ENCODE assay signal across 17 mouse cellular contexts in genomic region chr13:54153672-54154218, GRCm38 (mm10). TPM values are rescaled to one million over a fixed set of nuclear protein-coding genes. Genes with fewer than 3 reads are reported as not detected.
DNase-seq lines count a peak whose midpoint lies in the region; ATAC-seq and TF ChIP-seq lines count a peak whose summit lies in the region.
"Had no signal": no experiment of that assay in that cellular context is flagged by ENCODE, and none has a peak within 500 bp of the region (broad histone marks: within the 10 kb centered on the region; RNA-seq: fewer than 3 reads in every experiment).

No protein-coding gene starts in this region.

- H3K4me2 ChIP-seq in embryonic facial prominence, embryonic 14.5 days (ENCODE audit: low read depth, low read length) = no peak overlapping the region
- no peak overlapping the region for H3K4me2 ChIP-seq in lung, embryonic 14.5 days
- 0 out of 2 replicates have a peak overlapping the region, but pooled peaks have one; percentile 1 for H3K4me2 ChIP-seq in liver, postnatal 0 days (ENCODE audit: low read depth, low read length)
- H3K4me2 ChIP-seq: intestine, embryonic 15.5 days; limb, embryonic 12.5 days; lung, embryonic 15.5 days had no signal

- no peak; the same call in 1 of the 2 replicates for ATAC-seq in embryonic facial prominence, embryonic 14.5 days (ENCODE audit: low read depth)
- ATAC-seq in lung, embryonic 14.5 days (ENCODE audit: insufficient read depth) = no peak
- ATAC-seq in liver, postnatal 0 days = no peak
- ATAC-seq: forebrain, embryonic 16.5 days; intestine, embryonic 15.5 days had no signal

- H3K27me3 ChIP-seq in embryonic facial prominence, embryonic 14.5 days (replicated peaks; ENCODE audit: control insufficient read depth, insufficient read depth, low read length) = no peaks in the 10 kb centered on the region
- peaks cover 7% of the 10 kb centered on the region; the same call in 1 of the 2 replicates for H3K27me3 ChIP-seq in embryonic facial prominence, embryonic 10.5 days (replicated peaks; ENCODE audit: low read depth, poor library complexity, severe bottlenecking)
- H3K27me3 ChIP-seq in lung, embryonic 14.5 days (ENCODE audit: insufficient read depth, low read length) = no peaks in the 10 kb centered on the region
- H3K27me3 ChIP-seq in liver, postnatal 0 days (ENCODE audit: insufficient read depth, low read length) = no peaks in the 10 kb centered on the region
- H3K27me3 ChIP-seq: intestine, embryonic 15.5 days; lung, embryonic 15.5 days had no signal

- no peaks in the 10 kb centered on the region for H3K9me3 ChIP-seq in embryonic facial prominence, embryonic 14.5 days (ENCODE audit: control insufficient read depth, low read length)
- H3K9me3 ChIP-seq in embryonic facial prominence, embryonic 10.5 days = no peaks in the 10 kb centered on the region
- H3K9me3 ChIP-seq in lung, embryonic 14.5 days (ENCODE audit: low read depth, low read length) = no peaks in the 10 kb centered on the region
- no peaks in the 10 kb centered on the region for H3K9me3 ChIP-seq in liver, postnatal 0 days (ENCODE audit: low read length)
- H3K9me3 ChIP-seq: intestine, embryonic 15.5 days; limb, embryonic 12.5 days; lung, embryonic 15.5 days had no signal

- intact Hi-C loops in gastrocnemius, postnatal 36 days (cut with DNase I) = no loop called here

- TF ChIP-seq EP300 in liver, postnatal 0 days (IDR thresholded peaks at IDR 0.05; ENCODE audit: low read depth) = no peak

- H3K4me1 ChIP-seq in embryonic facial prominence, embryonic 14.5 days (ENCODE audit: control insufficient read depth, insufficient read depth, low read length) = no peaks in the 10 kb centered on the region
- H3K4me1 ChIP-seq in embryonic facial prominence, embryonic 10.5 days = peaks cover 11% of the 10 kb centered on the region
- no peaks in the 10 kb centered on the region for H3K4me1 ChIP-seq in lung, embryonic 14.5 days (ENCODE audit: insufficient read depth)
- H3K4me1 ChIP-seq in liver, postnatal 0 days (ENCODE audit: insufficient read depth) = no peaks in the 10 kb centered on the region
- H3K4me1 ChIP-seq: intestine, embryonic 15.5 days; lung, embryonic 15.5 days had no signal

- no peak overlapping the region for H3K4me3 ChIP-seq in embryonic facial prominence, embryonic 14.5 days (ENCODE audit: low read depth, low read length)
- no peak overlapping the region for H3K4me3 ChIP-seq in embryonic facial prominence, embryonic 10.5 days
- H3K4me3 ChIP-seq in lung, embryonic 14.5 days (ENCODE audit: low read depth, low read length) = no peak overlapping the region
- no peak overlapping the region for H3K4me3 ChIP-seq in liver, postnatal 0 days (ENCODE audit: low read depth, low read length)
- H3K4me3 ChIP-seq: intestine, embryonic 15.5 days; limb, embryonic 12.5 days; lung, embryonic 15.5 days had no signal

- peak; percentile 36 for DNase-seq in embryonic facial prominence, embryonic 14.5 days (ENCODE audit: low spot score)
- DNase-seq in embryonic facial prominence, embryonic 10.5 days (ENCODE audit: low spot score) = no peak
- peak; percentile 13 for DNase-seq in lung, embryonic 14.5 days
- no peak for DNase-seq in lung, adult 18-20 months
- DNase-seq in brain, adult 2 months (ENCODE audit: low read depth, low spot score) = peak; percentile 67
- DNase-seq in liver, postnatal 0 days = no peak
- no peak for DNase-seq in T-cell, adult 2 months (ENCODE audit: low spot score)
- no peak for DNase-seq in gastrocnemius, postnatal 36 days
- DNase-seq: cerebellum, postnatal 10 days; gastrocnemius, postnatal 14 days; kidney, postnatal 10 days; right cerebral cortex, postnatal 25 days had no signal

- no peak overlapping the region for H3K27ac ChIP-seq in embryonic facial prominence, embryonic 14.5 days (replicated peaks; ENCODE audit: low read depth, low read length)
- H3K27ac ChIP-seq in embryonic facial prominence, embryonic 10.5 days (replicated peaks) = no peak overlapping the region
- no peak overlapping the region for H3K27ac ChIP-seq in lung, embryonic 14.5 days (ENCODE audit: low read depth)
- no peak overlapping the region for H3K27ac ChIP-seq in liver, postnatal 0 days (ENCODE audit: low read depth)
- H3K27ac ChIP-seq: intestine, embryonic 15.5 days; limb, embryonic 12.5 days; lung, embryonic 15.5 days had no signal

- no peak overlapping the region for H3K9ac ChIP-seq in embryonic facial prominence, embryonic 14.5 days (ENCODE audit: low read depth, low read length)
- no peak overlapping the region for H3K9ac ChIP-seq in lung, embryonic 14.5 days
- H3K9ac ChIP-seq in liver, postnatal 0 days (replicated peaks) = no peak overlapping the region
- H3K9ac ChIP-seq: intestine, embryonic 15.5 days; limb, embryonic 12.5 days; lung, embryonic 15.5 days had no signal

- no peaks in the 10 kb centered on the region for H3K36me3 ChIP-seq in embryonic facial prominence, embryonic 14.5 days (ENCODE audit: control insufficient read depth, insufficient read depth, low read length)
- H3K36me3 ChIP-seq in embryonic facial prominence, embryonic 10.5 days (replicated peaks) = no peaks in the 10 kb centered on the region
- H3K36me3 ChIP-seq in lung, embryonic 14.5 days (ENCODE audit: insufficient read depth) = no peaks in the 10 kb centered on the region
- H3K36me3 ChIP-seq in liver, postnatal 0 days (replicated peaks; ENCODE audit: insufficient read depth, low read length) = no peaks in the 10 kb centered on the region
- H3K36me3 ChIP-seq: intestine, embryonic 15.5 days; limb, embryonic 12.5 days; lung, embryonic 15.5 days had no signal

- WGBS in embryonic facial prominence, embryonic 14.5 days = 23% methylated on average over 9 of the region's 9 CpGs
- WGBS in embryonic facial prominence, embryonic 10.5 days = 20% methylated on average over 9 of the region's 9 CpGs
- 19% methylated on average over 9 of the region's 9 CpGs for WGBS in lung, embryonic 14.5 days
- 14% methylated on average over 9 of the region's 9 CpGs for WGBS in liver, postnatal 0 days (ENCODE audit: insufficient replicate concordance)

- TF ChIP-seq CTCF in lung, embryonic 14.5 days (IDR thresholded peaks at IDR 0.05; ENCODE audit: low read depth) = no peak
- TF ChIP-seq CTCF in liver, postnatal 0 days (IDR thresholded peaks at IDR 0.05; ENCODE audit: low read depth) = no peak

RNA-seq across cellular contexts. Expression of gene Hrh2, which starts 38.2 kb away (rescaled TPM):
- polyA plus RNA-seq in embryonic facial prominence, embryonic 14.5 days (2014; fragmentation: Nextera tagmentation; extraction: Ambion mirVana) = 0.12 and 0.31 TPM in 2 replicates
- not detected in 2 replicates for polyA plus RNA-seq in embryonic facial prominence, embryonic 10.5 days (2016; fragmentation: Nextera tagmentation; extraction: Ambion mirVana)
- 0.15 TPM in 1 of 2 replicates, not detected in the other for polyA plus RNA-seq in lung, embryonic 14.5 days (2014; fragmentation: Nextera tagmentation; extraction: Ambion mirVana)
- polyA plus RNA-seq in liver, postnatal 0 days (2015; fragmentation: Nextera tagmentation; extraction: Ambion mirVana) = 0.24 and 0.26 TPM in 2 replicates
- total RNA-seq in gastrocnemius, postnatal 36 days (2021) = under 1 TPM in 1 of 2 experiments, not detected in 1; 0.10 TPM
- total RNA-seq: gastrocnemius, postnatal 14 days had no signal
- polyA plus RNA-seq: hindbrain, embryonic 11.5 days; limb, embryonic 12.5 days had no signal

Comparison
In these comparisons a context has a peak if more than half of its experiments do, and no peak if none do; other contexts are left out.
1. DNase-seq: peak in embryonic facial prominence, embryonic 14.5 days (single experiment), lung, embryonic 14.5 days (single experiment) and brain, adult 2 months (single experiment); none in embryonic facial prominence, embryonic 10.5 days (single experiment), lung, adult 18-20 months (0 of 2), liver, postnatal 0 days (single experiment), T-cell, adult 2 months (single experiment) and gastrocnemius, postnatal 36 days (0 of 2).